16 mouse cellular contexts compared by ENCODE assay signal in genomic region chr6:60717566-60717965, GRCm38 (mm10).
DNase-seq lines count a peak whose midpoint lies in the region; ATAC-seq lines count a peak whose summit lies in the region.
"Had no signal": no experiment of that assay in that cellular context is flagged by ENCODE, and none has a peak within 500 bp of the region (broad histone marks: within the 10 kb centered on the region; RNA-seq: fewer than 3 reads in every experiment).

No protein-coding gene starts in this region.

- ATAC-seq in frontal cortex, adult (ENCODE audit: low TSS enrichment), result peak; percentile 89
- no peak for ATAC-seq in heart, embryonic 11.5 days (replicated peaks; ENCODE audit: insufficient number of reproducible peaks, low FRiP score, low TSS enrichment)

- no peak overlapping the region for H3K4me3 ChIP-seq in heart, embryonic 11.5 days (ENCODE audit: low read depth, low read length)
- H3K4me3 ChIP-seq: embryonic facial prominence, embryonic 15.5 days; limb, embryonic 10.5 days; neural tube, embryonic 13.5 days had no signal

- H3K4me2 ChIP-seq in heart, embryonic 11.5 days, result no peak overlapping the region
- H3K4me2 ChIP-seq: embryonic facial prominence, embryonic 15.5 days; neural tube, embryonic 13.5 days had no signal

- H3K9me3 ChIP-seq in heart, embryonic 11.5 days (replicated peaks; ENCODE audit: control insufficient read depth, low read length), result no peaks in the 10 kb centered on the region
- H3K9me3 ChIP-seq: embryonic facial prominence, embryonic 15.5 days; limb, embryonic 10.5 days; neural tube, embryonic 13.5 days had no signal

- H3K36me3 ChIP-seq in heart, embryonic 11.5 days (ENCODE audit: control insufficient read depth, insufficient read depth, low read length), result no peaks in the 10 kb centered on the region
- H3K36me3 ChIP-seq: embryonic facial prominence, embryonic 15.5 days; limb, embryonic 10.5 days; neural tube, embryonic 13.5 days had no signal

- DNase-seq in frontal cortex, postnatal 25 days (ENCODE audit: low spot score in 2 of 2), result no peak
- peak; percentile 38 to 44 for DNase-seq in cerebellum, adult 18-20 months
- peak; percentile 46 to 67 for DNase-seq in frontal cortex, adult 2 months (ENCODE audit: extremely low spot score in 1 of 2, low spot score in 1 of 2)
- DNase-seq in right cerebral cortex, adult 2 months (ENCODE audit: low spot score in 2 of 2), result peak; percentile 22 to 23
- no peak for DNase-seq in adrenal gland, postnatal 36 days
- DNase-seq in embryo, embryonic 11 days, result no peak
- DNase-seq: heart, postnatal 4 days; kidney, adult 8-10 months; kidney, postnatal 36 days; lung, postnatal 14 days had no signal

- no peaks in the 10 kb centered on the region for H3K27me3 ChIP-seq in heart, embryonic 11.5 days (ENCODE audit: control insufficient read depth, insufficient read depth, low read length)
- H3K27me3 ChIP-seq: embryonic facial prominence, embryonic 15.5 days; neural tube, embryonic 13.5 days had no signal

- H3K27ac ChIP-seq in heart, embryonic 11.5 days (ENCODE audit: low read depth, low read length), result no peak overlapping the region
- H3K27ac ChIP-seq: embryonic facial prominence, embryonic 15.5 days; limb, embryonic 10.5 days; liver, embryonic 14.5 days; neural tube, embryonic 13.5 days had no signal

- H3K9ac ChIP-seq in heart, embryonic 11.5 days (ENCODE audit: low read depth, low read length), result no peak overlapping the region
- H3K9ac ChIP-seq: embryonic facial prominence, embryonic 15.5 days; liver, embryonic 14.5 days; neural tube, embryonic 13.5 days had no signal

- 69% methylated on average over 3 of the region's 3 CpGs for WGBS in heart, embryonic 11.5 days (ENCODE audit: insufficient replicate concordance)

- no peaks in the 10 kb centered on the region for H3K4me1 ChIP-seq in heart, embryonic 11.5 days (ENCODE audit: control insufficient read depth, insufficient read depth, low read length)
- H3K4me1 ChIP-seq: embryonic facial prominence, embryonic 15.5 days; limb, embryonic 10.5 days; neural tube, embryonic 13.5 days had no signal

Comparison
In these comparisons a context has a peak if more than half of its experiments do, and no peak if none do; other contexts are left out.
1. DNase-seq: peak in cerebellum, adult 18-20 months (2 of 2), frontal cortex, adult 2 months (2 of 2) and right cerebral cortex, adult 2 months (2 of 2); none in frontal cortex, postnatal 25 days (0 of 2), adrenal gland, postnatal 36 days (0 of 2) and embryo, embryonic 11 days (single experiment).